Mouse (Mus musculus) limb, embryonic 11.5 days (tissue): ENCODE data around the gene Olfr1255. TPM values are rescaled to one million over a fixed set of nuclear protein-coding genes. Genes with fewer than 3 reads are reported as not detected.

Source experiments
- ATAC-seq: fragments of 200-750 bp; cut with Nextera tagmentation; 2 replicates; pipeline ENCODE4 v1.8.0; 2017; ENCODE audit warnings: low read depth; ENCODE audit not compliant: insufficient number of reproducible peaks, low FRiP score, low TSS enrichment
- DNase-seq: peaks from one replicate; pipeline ENCODE4 v3.0.0-alpha.2; 2015; ENCODE audit warnings: low spot score
- H3K27ac ChIP-seq: fragments of 300-500 bp; sonication (generic); replicated peaks from 2 replicates; pipeline ENCODE4 v1.5.1; 2014; ENCODE audit warnings: low read depth, mild to moderate bottlenecking, low read length
- H3K27me3 ChIP-seq: fragments of 300-500 bp; sonication (generic); 2 replicates; pipeline ENCODE4 v1.6.1; 2014; ENCODE audit warnings: mild to moderate bottlenecking, low read length, mixed read lengths; ENCODE audit not compliant: control insufficient read depth, insufficient read depth
- H3K36me3 ChIP-seq: fragments of 300-500 bp; sonication (generic); 2 replicates; pipeline ENCODE4 v1.6.1; 2014; ENCODE audit warnings: mild to moderate bottlenecking, low read length, moderate library complexity, mixed read lengths; ENCODE audit not compliant: control insufficient read depth, insufficient read depth
- H3K4me1 ChIP-seq: fragments of 300-500 bp; sonication (generic); 2 replicates; pipeline ENCODE4 v1.6.1; 2014; ENCODE audit warnings: low read length, mixed read lengths; ENCODE audit not compliant: control insufficient read depth, insufficient read depth
- H3K4me2 ChIP-seq: fragments of 300-500 bp; sonication (generic); 2 replicates; pipeline ENCODE4 v1.6.1; 2014; ENCODE audit warnings: low read depth, mild to moderate bottlenecking, moderate library complexity; ENCODE audit not compliant: severe bottlenecking
- H3K4me3 ChIP-seq: fragments of 300-500 bp; sonication (generic); 2 replicates; pipeline ENCODE4 v1.5.1; 2014; ENCODE audit warnings: low read depth, low read length
- H3K9ac ChIP-seq: fragments of 300-500 bp; sonication (generic); 2 replicates; pipeline ENCODE4 v1.6.1; 2014; ENCODE audit warnings: mild to moderate bottlenecking, low read length
- H3K9me3 ChIP-seq: fragments of 300-500 bp; sonication (generic); 2 replicates; pipeline ENCODE4 v1.6.1; 2016; ENCODE audit warnings: low read length; ENCODE audit not compliant: control insufficient read depth
- WGBS: fragments of 180-500 bp; shearing (Covaris S2); extraction: QIAGEN DNeasy Blood & Tissue Kit; methylation state at CpG from one replicate; pipeline ENCODE4 v1.1.7; 2014; 5-methylcytosine and 5-hydroxymethylcytosine counted together
- polyA plus RNA-seq: library from polyadenylated mRNA; unstranded; fragments of >200 nt; fragmentation: Nextera tagmentation; extraction: Ambion mirVana; gene quantifications from 2 replicates; pipeline ENCODE4 v1.2.1, GENCODE M21; 2014

The Olfr1255 gene
- polyA plus RNA-seq = not detected in 2 replicates

GRCm38 (mm10) chr2:89811751-89812150 is at the start of gene Olfr1255:
Olfr1255 (plus strand) TSS chr2:89812051.
- no peak for DNase-seq

GRCm38 (mm10) chr2:89793519-89793918 is 18.3 kb upstream of the Olfr1255 start, which contains the start of gene Olfr1254:
Olfr1254 (minus strand) TSS chr2:89793619.
- H3K9ac ChIP-seq = no peak within 1 kb of the TSS
- no peak for ATAC-seq
- DNase-seq = no peak
- no peak within 1 kb of the TSS for H3K27ac ChIP-seq
- H3K4me2 ChIP-seq = no peak within 1 kb of the TSS
- no peaks in the 10 kb centered on the region for H3K9me3 ChIP-seq
- H3K27me3 ChIP-seq = no peaks in the 10 kb centered on the region
- no peaks in the 10 kb centered on the region for H3K4me1 ChIP-seq
- H3K36me3 ChIP-seq = no peaks in the 10 kb centered on the region
- H3K4me3 ChIP-seq = no peak within 1 kb of the TSS

More at GRCm38 (mm10) chr2:89811751-89812150, at the start of gene Olfr1255:
- H3K9ac ChIP-seq = no peak within 1 kb of the TSS
- H3K27me3 ChIP-seq = no peaks in the 10 kb centered on the region
- H3K36me3 ChIP-seq = no peaks in the 10 kb centered on the region
- no peak within 1 kb of the TSS for H3K4me3 ChIP-seq
- H3K9me3 ChIP-seq = no peaks in the 10 kb centered on the region
- H3K4me1 ChIP-seq = no peaks in the 10 kb centered on the region
- ATAC-seq = no peak
- 88% methylated on average over 3 of the region's 3 CpGs for WGBS
- H3K4me2 ChIP-seq = no peak within 1 kb of the TSS
- no peak within 1 kb of the TSS for H3K27ac ChIP-seq

GRCm38 (mm10) chr2:89799583-89799982 is 12.3 kb upstream of the Olfr1255 start:
- DNase-seq (no peak), ATAC-seq (no peak)
- H3K4me3 ChIP-seq = no peak overlapping the region
- no peaks in the 10 kb centered on the region for H3K9me3 ChIP-seq
- no peak overlapping the region for H3K9ac ChIP-seq
- no peak overlapping the region for H3K27ac ChIP-seq
- H3K36me3 ChIP-seq = no peaks in the 10 kb centered on the region
- no peaks in the 10 kb centered on the region for H3K4me1 ChIP-seq
- no peak overlapping the region for H3K4me2 ChIP-seq
- WGBS = 90% methylated on average over 3 of the region's 3 CpGs
- no peaks in the 10 kb centered on the region for H3K27me3 ChIP-seq

- Histone ChIP-seq H3K4me3 (no peak overlapping the region), H3K36me3 (no peaks in the 10 kb centered on the region), H3K4me1 (no peaks in the 10 kb centered on the region), H3K4me2 (no peak overlapping the region), H3K27ac (no peak overlapping the region), H3K9me3 (no peaks in the 10 kb centered on the region), H3K9ac (no peak overlapping the region), H3K27me3 (no peaks in the 10 kb centered on the region)
- WGBS = 86% methylated on average over 2 of the region's 2 CpGs
- ATAC-seq (0 out of 2 replicates have a peak, but pooled peaks have one; percentile 57), DNase-seq (no peak)
Measured at GRCm38 (mm10) chr2:89810751-89811150, 1.1 kb upstream of the Olfr1255 start.

- ATAC-seq = no peak
Measured at GRCm38 (mm10) chr2:89820216-89820615, 8.4 kb downstream of the Olfr1255 start.

GRCm38 (mm10) chr2:89841455-89841854 is 29.6 kb downstream of the Olfr1255 start, which contains the start of gene Olfr1256:
Olfr1256 (minus strand) TSS chr2:89841555.
- H3K27ac ChIP-seq = no peak within 1 kb of the TSS
- WGBS = 61% methylated on average over 2 of the region's 2 CpGs
- no peak within 1 kb of the TSS for H3K4me2 ChIP-seq
- H3K4me3 ChIP-seq = no peak within 1 kb of the TSS
- no peaks in the 10 kb centered on the region for H3K4me1 ChIP-seq
- DNase-seq = no peak
- no peak within 1 kb of the TSS for H3K9ac ChIP-seq
- no peaks in the 10 kb centered on the region for H3K9me3 ChIP-seq
- ATAC-seq = no peak
- no peaks in the 10 kb centered on the region for H3K27me3 ChIP-seq
- no peaks in the 10 kb centered on the region for H3K36me3 ChIP-seq

More at GRCm38 (mm10) chr2:89820216-89820615, 8.4 kb downstream of the Olfr1255 start:
- Histone ChIP-seq H3K27ac (no peak overlapping the region), H3K4me2 (no peak overlapping the region), H3K4me3 (no peak overlapping the region), H3K9me3 (no peaks in the 10 kb centered on the region), H3K36me3 (no peaks in the 10 kb centered on the region), H3K27me3 (no peaks in the 10 kb centered on the region), H3K4me1 (no peaks in the 10 kb centered on the region), H3K9ac (no peak overlapping the region)
- WGBS = 81% methylated on average over 1 of the region's 1 CpGs
- DNase-seq = no peak

- Histone ChIP-seq H3K27ac (no peak within 1 kb of the TSS), H3K9me3 (no peaks in the 10 kb centered on the region), H3K9ac (no peak within 1 kb of the TSS), H3K4me2 (no peak within 1 kb of the TSS), H3K4me1 (no peaks in the 10 kb centered on the region), H3K36me3 (no peaks in the 10 kb centered on the region), H3K4me3 (no peak within 1 kb of the TSS), H3K27me3 (no peaks in the 10 kb centered on the region)
- ATAC-seq (no peak), DNase-seq (no peak)
- 84% methylated on average over 5 of the region's 5 CpGs for WGBS
Measured at GRCm38 (mm10) chr2:89848105-89848504, 36.3 kb downstream of the Olfr1255 start, which contains the start of gene Olfr48. Olfr48 (minus strand) TSS chr2:89848205.

- DNase-seq (no peak), ATAC-seq (no peak)
- no peak overlapping the region for H3K9ac ChIP-seq
- H3K4me2 ChIP-seq = no peak overlapping the region
- H3K27ac ChIP-seq = no peak overlapping the region
- WGBS = 88% methylated on average over 1 of the region's 1 CpGs
- H3K27me3 ChIP-seq = no peaks in the 10 kb centered on the region
- no peaks in the 10 kb centered on the region for H3K9me3 ChIP-seq
- H3K36me3 ChIP-seq = no peaks in the 10 kb centered on the region
- no peak overlapping the region for H3K4me3 ChIP-seq
- no peaks in the 10 kb centered on the region for H3K4me1 ChIP-seq
Measured at GRCm38 (mm10) chr2:89849230-89849629, 37.4 kb downstream of the Olfr1255 start.
